Mouse (Mus musculus): Measurements from ENCODE around the gene Aurka.

DNA sequence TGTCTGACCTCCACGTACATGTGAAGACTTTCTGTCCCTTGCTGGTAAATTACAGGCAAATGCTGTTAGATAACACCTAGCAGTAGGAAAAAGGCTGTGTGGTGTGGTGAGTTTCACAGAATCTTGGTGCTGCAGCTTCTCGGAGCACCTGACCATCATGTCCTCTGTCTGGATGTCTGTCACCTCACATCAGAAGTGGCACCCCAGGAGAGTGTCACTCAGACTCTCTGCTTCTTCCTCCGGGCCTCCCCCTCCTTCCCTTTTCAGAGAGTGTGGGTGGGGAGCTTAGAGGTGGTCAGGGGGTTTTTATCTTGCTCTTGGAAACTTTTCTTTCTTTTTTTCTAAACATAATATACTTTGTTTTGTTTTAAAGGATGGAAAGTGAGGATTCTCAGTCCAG lies 34.7 kb upstream of the Aurka start:
- TF ChIP-seq CTCF (IDR thresholded peaks at IDR 0.05; ENCODE audit: low read depth, low read length) (no peak), POLR2A (IDR thresholded peaks at IDR 0.05; ENCODE audit: borderline replicate concordance, low read depth, low read length) (no peak)
